Mouse (Mus musculus): ENCODE data around the gene Fstl4.
"Not testable (repeated sequence)": the region's sequence is repeated elsewhere in the genome, so short reads cannot be mapped to it uniquely, and the experiment has no call there.

Fstl4 gene

GRCm38 (mm10) chr11:53085858-53086565 is 321.6 kb downstream of the Fstl4 start:
- DNase-seq (ENCODE audit: low read depth, low spot score), result no peak

DNA sequence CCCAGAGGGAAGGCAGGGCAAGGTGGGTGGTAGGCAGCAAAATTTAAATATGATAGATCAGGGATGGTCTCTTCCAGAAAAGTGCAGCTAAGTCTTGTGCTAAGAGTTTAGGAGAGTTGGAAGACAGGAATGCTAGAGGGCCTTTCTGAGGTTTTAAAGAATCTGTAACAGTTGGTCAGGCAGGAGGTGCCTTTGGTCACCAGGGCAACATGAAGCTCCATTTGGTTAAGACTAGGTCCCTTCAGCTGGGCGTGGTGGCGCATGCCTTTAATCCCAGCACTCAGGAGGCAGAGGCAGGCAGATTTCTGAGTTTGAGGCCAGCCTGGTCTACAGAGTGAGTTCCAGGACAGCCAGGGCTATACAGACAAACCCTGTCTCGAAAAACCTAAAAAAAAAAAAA is 323.5 kb downstream of the Fstl4 start:
- not testable (repeated sequence) for DNase-seq (ENCODE audit: low read depth, low spot score)

DNA sequence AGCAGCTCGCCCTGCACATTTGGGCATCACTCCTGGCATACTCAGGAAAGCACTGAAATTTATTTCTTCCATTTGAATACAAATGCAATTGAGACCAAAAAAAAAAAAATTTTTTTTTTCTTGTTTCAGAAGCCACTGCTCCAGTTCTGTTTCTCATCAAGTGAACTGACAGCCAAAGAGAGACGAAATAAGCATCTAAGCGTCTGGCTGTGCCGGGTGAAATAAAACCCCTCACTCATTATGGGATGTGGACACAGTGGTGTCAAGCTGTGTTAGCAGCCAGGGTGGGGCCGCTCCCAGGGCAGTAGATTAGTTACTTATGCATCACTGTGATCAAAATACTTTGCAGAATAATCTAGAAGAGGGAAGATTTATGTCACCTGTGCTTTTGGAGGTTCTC is 327.2 kb downstream of the Fstl4 start:
- DNase-seq (ENCODE audit: low read depth, low spot score), result no peak

DNA sequence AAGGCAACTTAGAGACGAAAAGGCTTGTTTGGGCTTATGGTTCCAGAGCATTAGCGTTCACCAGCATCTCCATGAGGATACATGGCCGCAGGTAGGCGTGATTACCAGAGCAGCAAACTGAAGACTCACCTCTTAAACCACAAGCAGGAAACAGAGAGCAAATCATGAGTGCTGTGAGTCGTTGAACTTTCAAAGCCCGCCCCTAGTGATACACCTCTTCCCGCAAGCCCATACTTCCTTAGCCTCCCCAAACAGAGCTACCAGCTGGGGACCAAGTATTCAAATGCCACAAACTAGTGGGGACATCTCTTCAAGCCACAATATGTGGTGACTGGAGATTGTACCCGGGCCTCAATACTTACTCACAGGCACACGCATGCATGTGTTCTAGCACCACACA is 332.4 kb downstream of the Fstl4 start:
- no peak for DNase-seq (ENCODE audit: low read depth, low spot score)

DNA sequence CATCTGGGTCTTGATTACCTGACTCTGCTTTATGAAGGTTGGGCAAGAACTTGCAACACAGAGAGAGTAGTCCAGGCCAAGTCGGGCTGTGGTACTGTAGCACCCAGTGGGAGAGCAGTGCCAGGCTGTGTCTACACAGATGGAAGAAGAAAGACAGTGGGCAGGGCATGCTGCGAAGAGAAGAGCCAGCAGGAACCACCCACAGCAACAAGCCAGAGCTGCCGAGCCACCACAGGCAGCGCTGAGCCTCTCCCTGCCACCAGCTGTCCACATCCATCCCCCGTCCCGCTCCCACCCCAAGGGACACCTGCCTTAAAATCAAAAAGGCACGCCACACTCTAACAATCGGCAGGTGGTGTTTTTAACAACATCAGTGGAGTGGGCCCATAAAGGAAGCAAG is 332.9 kb downstream of the Fstl4 start:
- no peak for DNase-seq (ENCODE audit: low read depth, low spot score)

DNA sequence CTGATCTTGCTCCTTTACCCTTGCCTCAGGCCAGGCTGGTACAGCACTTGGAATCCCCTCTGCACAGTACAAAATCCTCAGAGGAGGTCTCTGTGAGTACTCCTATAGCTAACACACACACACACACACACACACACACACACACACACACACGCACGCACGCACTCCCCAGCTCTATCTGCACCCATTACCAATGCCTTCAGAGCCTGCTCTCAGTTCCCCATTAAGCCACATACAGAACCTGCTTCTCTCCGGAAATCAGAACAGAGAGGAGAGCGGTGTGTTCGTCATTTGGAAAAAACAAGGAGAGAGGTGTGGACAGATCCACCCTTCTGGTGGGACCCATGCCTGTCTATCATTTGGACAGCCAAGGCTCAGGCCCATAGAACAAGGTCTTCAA is 333.4 kb downstream of the Fstl4 start:
- no peak for DNase-seq (ENCODE audit: low read depth, low spot score)

- DNase-seq (ENCODE audit: low read depth, low spot score), result peak; percentile 17
Measured at GRCm38 (mm10) chr11:53098780-53099198, 334.4 kb downstream of the Fstl4 start.

DNA sequence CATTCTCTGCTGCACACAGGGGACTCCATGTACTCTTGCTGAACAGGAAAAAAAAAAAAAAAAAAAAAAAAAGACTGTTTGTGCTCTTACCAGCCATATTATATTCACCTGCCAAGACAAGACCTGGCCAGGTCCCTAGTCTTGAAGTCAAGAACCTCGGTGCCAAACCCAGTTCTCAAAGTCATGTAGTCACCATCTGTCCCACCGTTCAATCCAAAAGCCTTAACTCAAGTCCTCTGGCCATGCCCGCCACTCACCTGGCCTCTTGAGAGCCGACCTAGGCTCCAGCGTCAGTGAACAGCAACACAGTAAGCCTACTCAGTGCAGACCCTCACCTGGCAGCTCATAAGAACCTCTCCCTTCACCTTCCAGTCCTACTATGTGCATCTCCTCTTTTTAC is 334.9 kb downstream of the Fstl4 start:
- DNase-seq (ENCODE audit: low read depth, low spot score), result no peak

DNA sequence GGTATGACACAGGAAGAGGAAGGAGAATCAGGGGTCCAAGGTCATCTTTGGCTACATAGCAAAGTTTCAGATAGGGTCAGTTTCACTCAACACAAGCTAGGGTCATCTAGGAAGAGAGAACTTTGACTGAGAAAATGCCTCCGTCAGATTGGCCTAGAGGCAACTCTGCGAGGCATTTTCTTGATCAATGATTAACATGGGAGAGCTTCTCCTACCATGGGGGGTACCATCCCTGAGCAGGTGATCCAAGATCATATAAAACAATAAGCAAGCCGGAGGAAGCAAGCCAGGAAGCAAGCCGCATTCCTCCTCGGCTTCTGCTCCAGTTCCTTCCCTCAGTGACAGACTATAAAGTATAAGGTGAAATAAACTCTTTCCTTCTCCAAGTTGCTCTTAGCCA is 337.3 kb downstream of the Fstl4 start:
- no peak for DNase-seq (ENCODE audit: low read depth, low spot score)

DNA sequence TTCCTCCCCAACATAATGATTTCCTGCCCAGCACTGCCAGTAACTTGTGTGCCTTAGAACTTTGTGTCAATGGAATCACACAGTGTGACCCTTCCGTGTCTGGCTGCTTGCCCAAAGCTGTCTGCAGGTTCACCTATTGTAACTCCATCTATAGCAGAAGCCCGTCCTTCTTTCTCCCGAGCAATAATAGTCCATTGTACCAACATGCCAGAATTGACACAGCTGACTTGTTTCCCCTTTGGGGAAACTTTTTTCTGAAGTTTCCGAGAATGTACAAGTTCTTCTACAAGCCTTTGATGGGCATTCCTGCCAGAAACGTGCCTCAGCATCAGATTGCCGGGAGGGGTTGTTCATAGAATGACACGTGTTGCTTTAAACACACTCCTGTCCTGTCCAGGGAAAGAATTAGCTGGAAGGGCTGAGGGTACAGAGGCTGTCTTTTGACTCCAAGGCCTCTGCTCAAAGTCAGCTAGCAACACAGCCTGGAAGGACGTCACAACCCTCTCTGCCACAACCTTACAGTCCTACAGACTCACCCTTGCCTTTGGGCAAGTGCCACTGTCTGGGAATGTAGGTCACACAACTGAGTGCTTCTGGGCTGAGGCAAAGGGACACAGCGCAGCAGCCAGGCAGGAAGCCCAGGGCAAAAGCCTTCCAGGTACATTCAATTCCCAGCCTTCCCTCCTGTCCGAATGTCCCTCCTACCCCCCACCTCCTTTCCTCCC is 339.3 kb downstream of the Fstl4 start:
- no peak for DNase-seq (ENCODE audit: low read depth, low spot score)

DNA sequence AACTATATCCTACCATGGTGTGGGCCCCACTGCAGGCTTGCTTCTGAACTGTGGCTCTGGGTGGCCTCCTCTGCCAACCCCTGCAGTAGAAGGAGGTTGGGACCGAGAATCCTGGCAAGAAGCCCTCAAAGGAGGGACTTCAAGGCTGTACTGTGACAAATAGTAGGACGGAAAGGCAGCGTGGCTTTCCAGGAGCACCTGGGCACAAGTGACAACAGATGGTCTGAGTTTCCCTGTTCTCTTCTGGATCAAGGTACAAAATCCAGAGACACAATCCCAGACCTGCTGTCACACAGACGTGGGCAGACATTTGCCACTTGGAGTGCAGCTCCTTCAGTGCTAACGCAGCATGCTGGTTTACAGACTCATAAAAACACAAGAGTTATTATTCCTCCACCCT is 343.3 kb downstream of the Fstl4 start:
- DNase-seq (ENCODE audit: low read depth, low spot score), result no peak

- DNase-seq (ENCODE audit: low read depth, low spot score), result no peak
Measured at GRCm38 (mm10) chr11:53108798-53109197, 344.4 kb downstream of the Fstl4 start.

- DNase-seq (ENCODE audit: low read depth, low spot score), result no peak
Measured at GRCm38 (mm10) chr11:53109701-53110467, 345.4 kb downstream of the Fstl4 start.

GRCm38 (mm10) chr11:53115711-53116110 is 351.3 kb downstream of the Fstl4 start:
- no peak for DNase-seq (ENCODE audit: low read depth, low spot score)

GRCm38 (mm10) chr11:53116356-53116755 is 351.9 kb downstream of the Fstl4 start:
- no peak for DNase-seq (ENCODE audit: low read depth, low spot score)

DNA sequence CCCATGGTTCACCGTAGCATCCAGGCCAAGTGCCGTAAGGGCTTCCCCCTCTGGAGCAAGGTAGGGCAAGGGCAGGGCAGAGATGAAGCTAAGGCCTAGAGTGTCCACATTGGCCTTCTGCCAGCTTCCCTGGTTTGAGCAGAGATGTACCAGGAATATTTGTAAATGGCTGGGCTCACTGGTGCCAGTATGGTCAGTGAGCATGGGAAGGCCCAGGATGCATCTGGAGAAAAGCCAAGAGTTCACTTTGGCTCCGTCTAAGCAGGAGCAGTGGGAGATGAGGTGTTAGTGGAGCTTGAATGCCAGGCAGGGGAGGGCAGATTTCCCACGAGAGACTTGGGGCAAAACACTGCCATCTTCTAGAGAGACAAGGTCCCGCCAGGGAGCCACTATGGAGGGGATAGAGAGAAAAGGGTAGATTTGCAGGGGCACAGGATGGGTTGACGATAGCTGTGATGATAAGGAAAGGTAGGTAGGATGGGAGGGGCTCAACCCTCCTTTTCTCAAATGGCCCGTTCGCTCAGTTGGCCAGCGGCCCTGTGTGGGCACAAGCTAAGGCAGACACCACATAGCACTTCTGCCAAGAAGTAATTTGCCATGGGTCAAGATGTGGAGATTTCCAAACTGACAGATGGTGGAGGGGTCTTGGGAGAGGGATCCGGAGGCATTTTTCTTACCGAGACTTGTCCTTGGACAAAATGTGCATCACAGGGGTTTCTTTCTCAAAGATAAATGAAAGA is 354.0 kb downstream of the Fstl4 start:
- no peak for DNase-seq (ENCODE audit: low read depth, low spot score)

DNA sequence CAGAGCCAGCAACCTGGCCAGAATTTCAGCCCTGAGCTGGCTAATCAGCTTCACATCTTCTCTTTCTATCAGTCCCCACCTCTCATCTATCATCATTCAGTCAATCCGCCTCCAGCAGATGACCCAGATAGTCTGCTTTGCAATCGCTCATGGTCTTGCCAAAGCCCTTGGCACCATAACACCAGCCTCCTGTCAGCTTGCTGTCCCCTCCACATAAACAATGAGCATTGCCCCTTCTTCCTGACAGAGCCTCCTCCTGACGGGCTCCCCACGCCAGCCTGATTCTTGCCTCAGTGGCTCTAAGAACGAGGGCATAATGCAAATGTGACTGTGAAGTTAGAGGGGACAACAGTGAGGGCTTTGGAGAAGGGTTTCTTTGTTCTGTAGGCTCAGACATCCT is 355.5 kb downstream of the Fstl4 start:
- no peak for DNase-seq (ENCODE audit: low read depth, low spot score)

DNA sequence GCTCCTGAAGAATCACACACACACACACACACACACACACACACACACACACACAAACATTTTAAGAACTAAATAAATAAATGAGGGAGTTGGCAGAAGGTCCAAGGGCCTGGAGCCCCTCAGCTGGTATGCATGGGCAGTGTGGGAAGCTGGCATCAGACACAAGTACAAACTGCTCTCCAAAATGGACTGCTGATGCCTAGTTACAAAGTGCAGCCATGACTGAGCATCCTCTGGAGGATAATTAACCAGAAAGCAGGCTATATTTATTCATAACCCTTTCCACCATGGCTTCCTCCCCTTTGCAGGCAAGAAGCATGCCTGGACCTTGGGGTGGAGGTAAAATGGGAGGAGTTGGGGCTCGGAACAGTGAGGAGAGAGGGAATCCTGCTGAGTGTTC is 356.8 kb downstream of the Fstl4 start:
- DNase-seq (ENCODE audit: low read depth, low spot score), result no peak

DNA sequence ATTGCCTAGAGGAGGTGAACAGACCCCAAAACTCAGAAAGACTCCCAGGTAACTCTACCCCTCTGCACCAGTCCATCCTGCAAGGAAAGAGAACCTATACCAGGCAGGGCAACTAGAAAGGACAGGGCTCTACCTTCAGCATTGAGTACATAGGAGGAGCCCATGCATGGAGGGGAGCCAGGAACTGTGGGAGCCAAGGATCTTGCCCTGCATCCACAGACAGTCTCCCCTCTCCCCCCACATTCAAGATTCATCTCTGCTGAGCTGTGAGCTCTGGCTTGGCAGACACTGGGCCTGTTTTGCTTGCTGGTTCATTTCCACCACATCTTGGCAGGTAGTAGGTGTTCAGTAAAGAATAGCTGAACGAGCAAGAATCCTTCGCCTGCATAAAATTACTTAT is 360.4 kb downstream of the Fstl4 start:
- no peak for DNase-seq (ENCODE audit: low read depth, low spot score)

- DNase-seq (ENCODE audit: low read depth, low spot score), result no peak
Measured at GRCm38 (mm10) chr11:53126660-53127059, 362.2 kb downstream of the Fstl4 start.

- no peak for DNase-seq (ENCODE audit: low read depth, low spot score)
Measured at GRCm38 (mm10) chr11:53128661-53129060, 364.2 kb downstream of the Fstl4 start.

Measured in embryo, embryonic 11.5 days (tissue).